Mouse (Mus musculus) liver, postnatal 0 days (tissue): ENCODE measurements around the gene Olfr524. TPM values are rescaled to one million over a fixed set of nuclear protein-coding genes. Genes with fewer than 3 reads are reported as not detected.

ENCODE experiments used
- ATAC-seq: fragments of 200-750 bp; cut with Nextera tagmentation; 2 replicates; pipeline ENCODE4 v1.8.0; 2017; ENCODE audit warnings: mild to moderate bottlenecking, moderate library complexity
- DNase-seq: peaks from one replicate; pipeline ENCODE4 v3.0.0-alpha.2; 2016
- H3K27ac ChIP-seq: fragments of 300-500 bp; sonication (generic); 2 replicates; pipeline ENCODE4 v1.5.1; 2014; ENCODE audit warnings: antibody characterized with exemption, moderate library complexity, mild to moderate bottlenecking, low read depth
- H3K27me3 ChIP-seq: fragments of 300-500 bp; sonication (generic); 2 replicates; pipeline ENCODE4 v1.6.1; 2014; ENCODE audit warnings: low read length, control low read depth, mixed read lengths; ENCODE audit not compliant: insufficient read depth
- H3K36me3 ChIP-seq: fragments of 300-500 bp; sonication (generic); replicated peaks from 2 replicates; pipeline ENCODE4 v1.6.1; 2014; ENCODE audit warnings: mild to moderate bottlenecking, control low read depth, low read length, moderate library complexity, mixed read lengths; ENCODE audit not compliant: insufficient read depth
- H3K4me1 ChIP-seq: fragments of 300-500 bp; sonication (generic); 2 replicates; pipeline ENCODE4 v1.6.1; 2014; ENCODE audit warnings: antibody characterized with exemption, mild to moderate bottlenecking, control low read depth; ENCODE audit not compliant: insufficient read depth
- H3K4me2 ChIP-seq: fragments of 300-500 bp; sonication (generic); 2 replicates; pipeline ENCODE4 v1.6.1; 2014; ENCODE audit warnings: low read depth, mild to moderate bottlenecking, low read length, moderate library complexity, mixed read lengths
- H3K4me3 ChIP-seq: fragments of 300-500 bp; sonication (generic); 2 replicates; pipeline ENCODE4 v1.5.1; 2014; ENCODE audit warnings: low read depth, low read length
- H3K9ac ChIP-seq: fragments of 300-500 bp; sonication (generic); replicated peaks from 2 replicates; pipeline ENCODE4 v1.6.1; 2014; ENCODE audit warnings: mild to moderate bottlenecking, moderate library complexity
- H3K9me3 ChIP-seq: fragments of 300-500 bp; sonication (generic); 2 replicates; pipeline ENCODE4 v1.6.1; 2016; ENCODE audit warnings: mild to moderate bottlenecking, control low read depth, low read length, mixed read lengths
- CTCF ChIP-seq: sonication (generic); IDR thresholded peaks from 2 replicates; pipeline ENCODE4 v1.5.1; 2016; ENCODE audit warnings: antibody characterized with exemption, low read depth
- EP300 ChIP-seq: IDR thresholded peaks from 2 replicates; pipeline ENCODE4 v1.6.1; 2016; ENCODE audit warnings: antibody characterized with exemption, low read depth, mild to moderate bottlenecking
- WGBS: fragments of 180-500 bp; shearing (Covaris S2); extraction: QIAGEN DNeasy Blood & Tissue Kit; methylation state at CpG from one replicate; pipeline ENCODE4 v1.1.7; 2014; ENCODE audit not compliant: insufficient replicate concordance; 5-methylcytosine and 5-hydroxymethylcytosine counted together
- polyA plus RNA-seq: library from polyadenylated mRNA; unstranded; fragments of >200 nt; fragmentation: Nextera tagmentation; extraction: Ambion mirVana; gene quantifications from 2 replicates; pipeline ENCODE4 v1.2.1, GENCODE M21; 2015

The Olfr524 gene
- polyA plus RNA-seq, 1 experiment from 2014 or later: not detected

GRCm38 (mm10) chr7:140179176-140179575, 26.6 kb downstream of the Olfr524 start:
- no peak overlapping the region for H3K9ac ChIP-seq
- H3K36me3 ChIP-seq: no peaks in the 10 kb centered on the region
- 93% methylated on average over 2 of the region's 2 CpGs for WGBS
- no peaks in the 10 kb centered on the region for H3K4me1 ChIP-seq
- ATAC-seq (no peak), DNase-seq (no peak)
- H3K27me3 ChIP-seq: no peaks in the 10 kb centered on the region
- H3K9me3 ChIP-seq: no peaks in the 10 kb centered on the region
- no peak overlapping the region for H3K27ac ChIP-seq
- no peak overlapping the region for H3K4me2 ChIP-seq
- no peak overlapping the region for H3K4me3 ChIP-seq
- TF ChIP-seq EP300 (no peak), CTCF (no peak)

DNA sequence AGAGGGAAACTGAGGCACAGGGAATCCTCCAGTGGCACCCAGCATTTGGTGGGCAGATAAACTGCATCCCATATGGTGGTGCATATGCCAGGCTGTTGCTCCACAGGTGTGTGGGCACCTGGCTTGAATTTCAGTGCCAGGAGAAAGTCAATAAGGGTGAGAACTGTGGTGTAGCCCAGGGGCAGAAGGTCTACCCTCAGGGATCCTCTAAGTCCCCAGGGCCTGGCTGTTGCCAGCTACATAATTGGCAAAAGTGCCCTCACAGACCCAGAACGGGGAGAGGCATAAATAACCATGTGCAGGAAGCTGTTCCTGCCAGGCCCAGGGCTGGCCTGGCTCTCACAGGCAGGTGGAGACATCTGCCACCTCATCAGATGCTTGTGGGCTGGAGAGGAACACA, 32.8 kb downstream of the Olfr524 start, which contains the start of gene Olfr523:
Gene Olfr523 (plus strand): TSS at position 282 of the 400 bp plus-strand sequence.
- DNase-seq (no peak), ATAC-seq (no peak)
- 39% methylated on average over 1 of the region's 1 CpGs for WGBS
- Histone ChIP-seq H3K27me3 (no peaks in the 10 kb centered on the region), H3K4me2 (no peak within 1 kb of the TSS), H3K36me3 (no peaks in the 10 kb centered on the region), H3K4me1 (no peaks in the 10 kb centered on the region), H3K9ac (no peak within 1 kb of the TSS), H3K4me3 (no peak within 1 kb of the TSS), H3K9me3 (no peaks in the 10 kb centered on the region), H3K27ac (no peak within 1 kb of the TSS)
- TF ChIP-seq CTCF: no peak
- TF ChIP-seq EP300: no peak

- H3K27me3 ChIP-seq: no peaks in the 10 kb centered on the region
- TF ChIP-seq CTCF (no peak), EP300 (no peak)
- no peaks in the 10 kb centered on the region for H3K9me3 ChIP-seq
- H3K36me3 ChIP-seq: no peaks in the 10 kb centered on the region
- ATAC-seq: no peak
- no peak overlapping the region for H3K9ac ChIP-seq
- 86% methylated on average over 3 of the region's 3 CpGs for WGBS
- H3K27ac ChIP-seq: no peak overlapping the region
- no peak overlapping the region for H3K4me2 ChIP-seq
- no peak overlapping the region for H3K4me3 ChIP-seq
- no peak for DNase-seq
- no peaks in the 10 kb centered on the region for H3K4me1 ChIP-seq
Observed at GRCm38 (mm10) chr7:140170863-140171262, 34.9 kb downstream of the Olfr524 start.

- no peak for TF ChIP-seq EP300
- TF ChIP-seq CTCF: no peak
- H3K9me3 ChIP-seq: no peaks in the 10 kb centered on the region
- DNase-seq: no peak
- no peak overlapping the region for H3K9ac ChIP-seq
- no peaks in the 10 kb centered on the region for H3K36me3 ChIP-seq
- H3K4me1 ChIP-seq: no peaks in the 10 kb centered on the region
- H3K4me2 ChIP-seq: no peak overlapping the region
- H3K4me3 ChIP-seq: no peak overlapping the region
- H3K27ac ChIP-seq: no peak overlapping the region
- no peaks in the 10 kb centered on the region for H3K27me3 ChIP-seq
- ATAC-seq: no peak
- WGBS: 69% methylated on average over 4 of the region's 4 CpGs
Observed at GRCm38 (mm10) chr7:140169386-140169785, 36.4 kb downstream of the Olfr524 start.

DNA sequence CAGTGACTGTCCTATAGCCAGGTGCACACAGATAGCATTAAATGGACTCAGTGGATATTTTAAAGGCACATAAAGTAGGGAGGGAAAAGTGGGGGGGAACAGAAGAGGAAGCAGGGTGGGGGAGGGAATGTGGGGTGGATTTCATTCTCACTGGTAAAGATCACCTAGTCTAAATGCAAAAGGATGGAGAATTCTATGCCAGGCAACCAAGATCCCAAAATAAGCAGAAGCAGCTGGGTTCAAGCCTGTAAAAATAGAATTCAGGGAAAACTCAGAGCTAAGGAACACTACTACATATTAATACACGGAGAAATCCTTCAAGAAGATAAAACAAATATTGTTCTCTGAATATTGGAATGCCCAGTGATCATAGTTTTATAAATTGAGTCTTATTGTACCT, 37.8 kb downstream of the Olfr524 start:
- no peaks in the 10 kb centered on the region for H3K36me3 ChIP-seq
- no peak for DNase-seq
- 64% methylated on average over 1 of the region's 1 CpGs for WGBS
- H3K4me3 ChIP-seq: no peak overlapping the region
- no peaks in the 10 kb centered on the region for H3K27me3 ChIP-seq
- H3K4me2 ChIP-seq: no peak overlapping the region
- ATAC-seq: no peak
- no peaks in the 10 kb centered on the region for H3K4me1 ChIP-seq
- no peak overlapping the region for H3K27ac ChIP-seq
- no peak overlapping the region for H3K9ac ChIP-seq
- H3K9me3 ChIP-seq: no peaks in the 10 kb centered on the region
- TF ChIP-seq EP300: no peak

DNA sequence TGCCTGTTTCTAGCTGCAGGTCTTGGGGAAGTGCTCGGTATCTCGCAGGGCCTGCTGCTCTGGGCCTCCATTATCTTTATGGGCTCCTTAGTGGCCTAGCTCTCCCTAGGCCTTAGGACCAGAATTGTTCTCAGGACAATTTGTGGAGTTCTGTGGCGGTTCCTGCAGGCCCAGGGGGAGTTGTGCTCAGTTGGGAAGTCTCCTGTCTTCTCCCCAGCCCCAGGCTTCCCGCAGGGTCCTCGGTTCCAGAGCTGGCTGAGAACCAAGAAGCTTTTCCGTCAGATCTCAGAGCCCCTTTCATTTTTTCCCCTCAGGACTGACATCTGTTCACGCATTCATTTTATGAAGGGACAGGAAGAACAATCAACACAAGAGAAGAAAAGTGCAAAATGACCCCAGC, 41.1 kb downstream of the Olfr524 start, which contains the start of gene Olfr522:
Gene Olfr522 (minus strand): TSS at position 101 of the 400 bp plus-strand sequence.
- H3K9ac ChIP-seq: no peak within 1 kb of the TSS
- WGBS: 66% methylated on average over 7 of the region's 7 CpGs
- DNase-seq (no peak), ATAC-seq (no peak)
- no peak within 1 kb of the TSS for H3K4me3 ChIP-seq
- no peak within 1 kb of the TSS for H3K27ac ChIP-seq
- no peaks in the 10 kb centered on the region for H3K27me3 ChIP-seq
- H3K9me3 ChIP-seq: no peaks in the 10 kb centered on the region
- TF ChIP-seq CTCF (no peak), EP300 (no peak)
- no peak within 1 kb of the TSS for H3K4me2 ChIP-seq
- no peaks in the 10 kb centered on the region for H3K4me1 ChIP-seq
- H3K36me3 ChIP-seq: no peaks in the 10 kb centered on the region

DNA sequence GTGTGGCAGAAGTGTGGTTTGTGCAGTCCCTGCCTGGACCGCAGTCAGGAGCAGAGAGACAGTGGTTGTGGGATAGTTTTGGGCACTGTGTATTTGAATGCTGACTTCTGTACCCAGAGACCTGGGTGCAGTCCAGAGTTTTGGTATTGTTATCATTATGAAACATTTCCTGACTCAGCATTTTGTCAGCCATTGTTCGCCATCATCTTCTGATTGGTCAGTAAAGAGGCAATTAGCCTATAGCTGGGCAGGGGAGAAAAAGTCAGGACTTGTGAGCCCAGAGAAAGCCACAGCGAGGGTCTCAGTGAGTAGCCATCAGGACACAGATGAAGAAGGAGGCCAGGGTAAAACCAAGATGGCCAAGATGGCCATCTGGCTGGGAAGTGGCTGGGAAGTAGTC, 45.4 kb downstream of the Olfr524 start:
- TF ChIP-seq CTCF: no peak
- no peak for TF ChIP-seq EP300
- no peak overlapping the region for H3K4me3 ChIP-seq
- no peaks in the 10 kb centered on the region for H3K4me1 ChIP-seq
- WGBS: 69% methylated on average over 3 of the region's 3 CpGs
- no peak overlapping the region for H3K9ac ChIP-seq
- no peak overlapping the region for H3K27ac ChIP-seq
- ATAC-seq (no peak), DNase-seq (no peak)
- peaks cover 4% of the 10 kb centered on the region; the same call in 1 of the 2 replicates for H3K27me3 ChIP-seq
- no peaks in the 10 kb centered on the region for H3K9me3 ChIP-seq
- H3K4me2 ChIP-seq: no peak overlapping the region
- H3K36me3 ChIP-seq: no peaks in the 10 kb centered on the region
